Mouse (Mus musculus) left cerebral cortex, postnatal 14 days (tissue): ENCODE measurements at regions not wholly inside any gene's neighbourhood (a gene's known extent, or its start where the extent isn't known, plus 50 kb on each side); places are given as distances from the start of the nearest gene placed in this dataset.
"Not testable (repeated sequence)": the region's sequence is repeated elsewhere in the genome, so short reads cannot be mapped to it uniquely, and the experiment has no call there.

Experiments used
- DNase-seq, 2 experiments: peaks; one replicate each; pipeline ENCODE4 v3.0.0; 2021 to 2022; ENCODE audit warnings: low spot score in 2 of 2, mixed read lengths in 1 of 2
- intact Hi-C: fragments of 180-260 bp; cut with DNase I; formaldehyde crosslinking; loops from one replicate; pipeline ENCODE4 v1.15.1; 2025

DNA sequence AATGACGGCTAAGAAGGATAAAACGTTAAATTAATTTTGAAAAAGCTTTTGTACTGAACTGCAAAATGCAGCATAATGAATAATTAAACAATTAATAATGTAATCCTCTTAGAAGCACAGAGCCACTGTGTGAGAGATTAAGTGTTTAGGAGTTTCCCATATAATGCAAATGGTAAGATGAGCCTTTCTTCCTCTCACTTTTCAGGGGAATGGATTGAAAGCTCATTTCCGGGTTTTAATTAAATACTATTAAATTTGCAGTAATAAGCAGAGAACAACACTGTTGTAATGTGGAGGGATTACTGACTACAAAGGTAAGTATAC is 1077.5 kb downstream of the Diaph3 start:
- intact Hi-C loops, result no loop called here

GRCm38 (mm10) chr14:86062885-86063619 is 1078.0 kb downstream of the Diaph3 start:
- peak; percentile 17 to 39 for DNase-seq
- intact Hi-C loops, result no loop called here

More for the DNA sequence above, 1077.5 kb downstream of the Diaph3 start:
- DNase-seq, result no peak

- intact Hi-C loops, result no loop called here
- DNase-seq, result no peak
Observed at GRCm38 (mm10) chr14:86056991-86057390, 1084.0 kb downstream of the Diaph3 start.

GRCm38 (mm10) chr14:86054668-86055067 is 1086.4 kb downstream of the Diaph3 start:
- no peak for DNase-seq
- intact Hi-C loops, result no loop called here

GRCm38 (mm10) chr14:86029401-86029800 is 1111.6 kb downstream of the Diaph3 start:
- intact Hi-C loops, result no loop called here
- no peak for DNase-seq

DNA sequence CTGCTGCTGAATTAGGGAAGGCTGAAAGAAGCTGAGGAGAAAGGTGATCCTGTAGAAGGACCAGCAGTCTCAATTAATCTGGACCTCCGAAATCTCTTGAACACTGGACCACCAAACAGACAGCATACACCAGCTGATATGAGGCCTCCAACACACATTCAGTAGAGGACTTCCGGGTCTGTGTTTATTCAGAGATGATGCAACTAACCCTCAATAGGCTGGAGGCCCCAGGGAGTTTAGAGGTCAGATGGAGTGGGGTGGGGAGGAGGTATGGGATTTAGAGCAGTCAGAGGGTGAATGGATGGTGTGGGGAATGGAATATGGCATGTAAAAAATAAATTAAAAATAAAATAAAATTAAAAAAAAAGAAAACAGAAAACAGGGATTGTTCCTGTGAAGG is 1123.4 kb downstream of the Diaph3 start:
- intact Hi-C loops, DNase-seq: not testable (repeated sequence)
